Mouse (Mus musculus) adrenal gland, adult 2 months (tissue): Measurements from ENCODE around the gene Scd4. TPM values are rescaled to one million over a fixed set of nuclear protein-coding genes. Genes with fewer than 3 reads are reported as not detected.
"Not testable (repeated sequence)": the region's sequence is repeated elsewhere in the genome, so short reads cannot be mapped to it uniquely, and the experiment has no call there.

Experiments used
- DNase-seq: peaks from one replicate; pipeline ENCODE4 v3.0.0; 2021
- polyA plus RNA-seq: library from polyadenylated mRNA; depleted of rRNA; stranded (reverse); fragments of >200 nt; gene quantifications from 2 replicates; pipeline ENCODE4 v1.2.3, GENCODE M21; 2012
- total RNA-seq, 2 experiments: library from RNA; stranded (reverse); gene quantifications; 2 replicates each; pipeline ENCODE4 v1.2.3; 2021

Gene Scd4
- total and polyA plus RNA-seq, 3 experiments, result 0.29 to 9.3 (median 5.4) TPM

- no peak for DNase-seq
Measured at GRCm38 (mm10) chr19:44300520-44300919, 32.4 kb upstream of the Scd4 start.

GRCm38 (mm10) chr19:44301176-44301575 is 31.7 kb upstream of the Scd4 start:
- peak; percentile 52 for DNase-seq

GRCm38 (mm10) chr19:44301671-44302305 is 31.1 kb upstream of the Scd4 start:
- no peak for DNase-seq

GRCm38 (mm10) chr19:44302901-44303300 is 30.0 kb upstream of the Scd4 start:
- DNase-seq, result no peak

GRCm38 (mm10) chr19:44303502-44303901 is 29.4 kb upstream of the Scd4 start:
- DNase-seq, result no peak

GRCm38 (mm10) chr19:44304419-44304818 is 28.5 kb upstream of the Scd4 start:
- no peak for DNase-seq

- no peak for DNase-seq
Measured at GRCm38 (mm10) chr19:44304851-44305510, 27.9 kb upstream of the Scd4 start.

- DNase-seq, result no peak
Measured at GRCm38 (mm10) chr19:44305701-44306100, 27.2 kb upstream of the Scd4 start.

GRCm38 (mm10) chr19:44306171-44306570 is 26.7 kb upstream of the Scd4 start:
- no peak for DNase-seq

GRCm38 (mm10) chr19:44307101-44307914 is 25.6 kb upstream of the Scd4 start:
- DNase-seq, result no peak

GRCm38 (mm10) chr19:44307915-44308470 is 24.9 kb upstream of the Scd4 start:
- no peak for DNase-seq

- no peak for DNase-seq
Measured at GRCm38 (mm10) chr19:44308611-44309246, 24.2 kb upstream of the Scd4 start.

GRCm38 (mm10) chr19:44309351-44310154 is 23.3 kb upstream of the Scd4 start:
- no peak for DNase-seq

- DNase-seq, result not testable (repeated sequence)
Measured at GRCm38 (mm10) chr19:44310155-44310575, 22.7 kb upstream of the Scd4 start.

- no peak for DNase-seq
Measured at GRCm38 (mm10) chr19:44310814-44311213, 22.1 kb upstream of the Scd4 start.

GRCm38 (mm10) chr19:44311306-44312006 is 21.4 kb upstream of the Scd4 start:
- DNase-seq, result no peak

- DNase-seq, result peak; percentile 88
Measured at GRCm38 (mm10) chr19:44312007-44312360, 20.9 kb upstream of the Scd4 start.

GRCm38 (mm10) chr19:44313066-44313465 is 19.8 kb upstream of the Scd4 start:
- DNase-seq, result no peak

GRCm38 (mm10) chr19:44314327-44314759 is 18.5 kb upstream of the Scd4 start:
- DNase-seq, result peak; percentile 95

- peak; percentile 89 for DNase-seq
Measured at GRCm38 (mm10) chr19:44314871-44315414, 17.9 kb upstream of the Scd4 start.
